Mouse (Mus musculus) CH12.LX (cell line): ENCODE results near the gene Gch1.

ENCODE experiments used
- CTCF ChIP-seq, 2 experiments: IDR thresholded peaks in 1 of 2; conservative IDR thresholded peaks in 1 of 2; 2 replicates each; pipeline ENCODE4 v1.5.1; 2011 to 2012; ENCODE audit warnings: low read depth in 2 of 2, low read length in 2 of 2, improper control_type of control experiment in 1 of 2, inconsistent platforms in 1 of 2, mild to moderate bottlenecking in 1 of 2, moderate library complexity in 1 of 2
- EP300 ChIP-seq: IDR thresholded peaks from 2 replicates; pipeline ENCODE4 v1.6.1; 2011; ENCODE audit warnings: low read length, improper control_type of control experiment
- MXI1 ChIP-seq: IDR thresholded peaks from 2 replicates; pipeline ENCODE4 v1.6.1; 2011; ENCODE audit warnings: mild to moderate bottlenecking, low read depth, low read length, improper control_type of control experiment

DNA sequence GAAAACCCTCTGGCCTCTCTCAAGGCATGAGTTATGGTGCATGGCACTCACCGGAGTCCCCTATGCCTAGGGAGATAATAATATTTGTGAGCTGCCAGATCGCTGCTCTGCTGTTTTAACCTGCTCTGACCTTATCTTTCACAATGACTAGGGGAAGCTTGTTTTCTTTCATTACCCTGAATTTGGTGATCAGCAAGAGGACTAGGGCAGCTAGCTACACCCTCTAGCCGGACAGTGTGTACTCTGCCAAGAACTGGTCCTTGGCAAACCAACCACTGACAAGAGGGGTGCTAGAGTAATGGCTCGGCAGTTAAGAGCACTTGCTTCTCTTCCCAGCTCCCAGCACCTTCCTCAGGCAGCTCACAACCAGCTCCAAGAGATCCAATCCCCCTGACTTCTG is 1.4 kb upstream of the Gch1 start:
- no peak for TF ChIP-seq EP300
- TF ChIP-seq CTCF (conservative IDR thresholded peaks at IDR 0.05 in 1 of 2, IDR thresholded peaks at IDR 0.05 in 1 of 2; ENCODE audit: low read depth in 2 of 2, low read length in 2 of 2): no peak
- TF ChIP-seq MXI1: no peak
